In the genomic region with DNA sequence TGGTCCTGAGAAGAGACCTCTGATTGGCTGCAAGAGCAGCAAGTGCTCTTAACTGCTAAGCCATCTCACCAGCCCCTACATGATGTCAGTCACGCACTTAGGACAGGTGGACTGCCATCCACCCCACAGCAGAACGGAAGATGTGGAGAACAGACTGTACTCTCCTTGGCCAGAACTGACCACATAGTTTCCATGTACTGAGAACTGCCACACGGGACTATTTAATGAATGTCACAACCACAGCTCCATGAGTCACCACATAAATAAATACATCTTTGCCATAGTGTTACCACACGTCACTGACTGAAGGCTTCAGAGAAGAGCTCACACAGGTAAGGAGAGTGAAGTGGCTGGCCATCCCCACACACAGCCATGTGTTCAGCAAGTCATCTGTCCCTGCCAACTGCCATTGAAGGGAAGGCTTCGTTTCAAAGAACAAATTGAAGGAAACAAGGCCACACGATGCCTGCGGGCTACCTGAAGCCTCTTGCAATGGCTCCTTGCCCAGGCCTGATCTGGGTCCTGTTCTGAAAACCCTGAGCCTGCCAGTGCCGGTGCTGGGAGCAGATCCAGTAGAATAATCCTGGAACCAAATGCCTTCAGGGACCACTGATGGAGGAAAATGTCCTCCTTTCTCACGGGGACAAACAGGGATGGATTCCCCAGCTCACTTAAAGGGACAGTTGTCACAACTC, we compare ENCODE assay signal across 25 mouse cellular contexts.
DNase-seq lines count a peak whose midpoint lies in the region; ATAC-seq lines count a peak whose summit lies in the region.
"Had no signal": no experiment of that assay in that cellular context is flagged by ENCODE, and none has a peak within 500 bp of the region (broad histone marks: within the 10 kb centered on the region; RNA-seq: fewer than 3 reads in every experiment).

No protein-coding gene starts in this region.

- 84% methylated on average over 9 of the region's 9 CpGs for WGBS in hindbrain, embryonic 13.5 days
- WGBS in hindbrain, embryonic 11.5 days = 91% methylated on average over 9 of the region's 9 CpGs

- no peak for DNase-seq in hindbrain, embryonic 11.5 days (ENCODE audit: low spot score)
- peak; percentile 94 for DNase-seq in brain, adult 2 months (ENCODE audit: low read depth, low spot score)
- peak; percentile 92 for DNase-seq in cerebellum, adult 9-10 months
- DNase-seq in gonadal fat pad, adult 2 months (ENCODE audit: low read depth) = peak; percentile 4
- DNase-seq in embryo, embryonic 9.5 days (ENCODE audit: extremely low spot score) = no peak
- no peak for DNase-seq in gastrocnemius, postnatal 36 days
- DNase-seq in heart, postnatal 14 days = no peak
- DNase-seq: adrenal gland, adult 8-10 months; heart, adult 2 months; heart, postnatal 4 days; kidney, adult 9 months; kidney, postnatal 25 days; liver, embryonic 13.5 days; lung, adult 2 months; lung, postnatal 14 days; right cerebral cortex, postnatal 25 days; thymus, postnatal 36 days had no signal

- 0 out of 2 replicates have a peak overlapping the region, but pooled peaks have one; percentile 62 for H3K27ac ChIP-seq in hindbrain, embryonic 13.5 days
- H3K27ac ChIP-seq in hindbrain, embryonic 11.5 days (ENCODE audit: low read depth, low read length) = no peak overlapping the region
- H3K27ac ChIP-seq: embryonic facial prominence, embryonic 15.5 days; forebrain, embryonic 15.5 days; heart, adult 2 months; intestine, embryonic 15.5 days; layer of hippocampus, adult 2 months; liver, embryonic 13.5 days; midbrain, embryonic 13.5 days; neural tube, embryonic 12.5 days had no signal

- no peak for ATAC-seq in hindbrain, embryonic 13.5 days (ENCODE audit: low FRiP score)
- no peak for ATAC-seq in hindbrain, embryonic 11.5 days (ENCODE audit: low FRiP score)
- ATAC-seq: forebrain, embryonic 15.5 days; hindbrain, embryonic 16.5 days; intestine, embryonic 15.5 days; midbrain, embryonic 13.5 days had no signal

- H3K9me3 ChIP-seq in hindbrain, embryonic 13.5 days = no peaks in the 10 kb centered on the region
- no peaks in the 10 kb centered on the region for H3K9me3 ChIP-seq in hindbrain, embryonic 11.5 days (ENCODE audit: control insufficient read depth, low read length)
- H3K9me3 ChIP-seq: embryonic facial prominence, embryonic 15.5 days; forebrain, embryonic 15.5 days; intestine, embryonic 15.5 days; liver, embryonic 13.5 days; midbrain, embryonic 13.5 days; neural tube, embryonic 12.5 days had no signal

- no peaks in the 10 kb centered on the region for H3K36me3 ChIP-seq in hindbrain, embryonic 13.5 days
- no peaks in the 10 kb centered on the region for H3K36me3 ChIP-seq in hindbrain, embryonic 11.5 days (ENCODE audit: control insufficient read depth, insufficient read depth, low read length)
- H3K36me3 ChIP-seq: embryonic facial prominence, embryonic 15.5 days; forebrain, embryonic 15.5 days; intestine, embryonic 15.5 days; liver, embryonic 13.5 days; midbrain, embryonic 13.5 days; neural tube, embryonic 12.5 days had no signal

- H3K27me3 ChIP-seq in hindbrain, embryonic 13.5 days = no peaks in the 10 kb centered on the region
- H3K27me3 ChIP-seq in hindbrain, embryonic 11.5 days (ENCODE audit: control insufficient read depth, insufficient read depth, low read length) = no peaks in the 10 kb centered on the region
- H3K27me3 ChIP-seq: embryonic facial prominence, embryonic 15.5 days; forebrain, embryonic 15.5 days; intestine, embryonic 15.5 days; liver, embryonic 13.5 days; midbrain, embryonic 13.5 days; neural tube, embryonic 12.5 days had no signal

- H3K4me2 ChIP-seq in hindbrain, embryonic 13.5 days = no peak overlapping the region
- no peak overlapping the region for H3K4me2 ChIP-seq in hindbrain, embryonic 11.5 days (replicated peaks; ENCODE audit: low read depth, low read length)
- H3K4me2 ChIP-seq: embryonic facial prominence, embryonic 15.5 days; forebrain, embryonic 15.5 days; intestine, embryonic 15.5 days; liver, embryonic 13.5 days; midbrain, embryonic 13.5 days; neural tube, embryonic 12.5 days had no signal

- H3K4me1 ChIP-seq in hindbrain, embryonic 13.5 days (replicated peaks) = peaks cover 14% of the 10 kb centered on the region
- no peaks in the 10 kb centered on the region for H3K4me1 ChIP-seq in hindbrain, embryonic 11.5 days (replicated peaks; ENCODE audit: control insufficient read depth, insufficient read depth, low read length)
- H3K4me1 ChIP-seq: embryonic facial prominence, embryonic 15.5 days; forebrain, embryonic 15.5 days; intestine, embryonic 15.5 days; liver, embryonic 13.5 days; midbrain, embryonic 13.5 days; neural tube, embryonic 12.5 days had no signal

- intact Hi-C loops in gastrocnemius, postnatal 36 days (cut with DNase I) = no loop called here
- intact Hi-C loops in heart, postnatal 14 days (cut with DNase I) = no loop called here

- no peak overlapping the region for H3K4me3 ChIP-seq in hindbrain, embryonic 13.5 days
- H3K4me3 ChIP-seq in hindbrain, embryonic 11.5 days (ENCODE audit: low read depth, low read length) = no peak overlapping the region
- H3K4me3 ChIP-seq: embryonic facial prominence, embryonic 15.5 days; forebrain, embryonic 15.5 days; heart, adult 2 months; intestine, embryonic 15.5 days; layer of hippocampus, adult 2 months; liver, embryonic 13.5 days; midbrain, embryonic 13.5 days; neural tube, embryonic 12.5 days had no signal

- no peak overlapping the region for H3K9ac ChIP-seq in hindbrain, embryonic 13.5 days
- no peak overlapping the region for H3K9ac ChIP-seq in hindbrain, embryonic 11.5 days (ENCODE audit: low read depth, low read length)
- H3K9ac ChIP-seq: embryonic facial prominence, embryonic 15.5 days; forebrain, embryonic 15.5 days; intestine, embryonic 15.5 days; liver, embryonic 13.5 days; midbrain, embryonic 13.5 days; neural tube, embryonic 12.5 days had no signal

Comparison
In these comparisons a context has a peak if more than half of its experiments do, and no peak if none do; other contexts are left out.
1. DNase-seq: peak in brain, adult 2 months (single experiment), cerebellum, adult 9-10 months (single experiment) and gonadal fat pad, adult 2 months (single experiment); none in hindbrain, embryonic 11.5 days (single experiment), embryo, embryonic 9.5 days (single experiment), gastrocnemius, postnatal 36 days (0 of 2) and heart, postnatal 14 days (0 of 2).